Mouse (Mus musculus) ES-Bruce4 (cell line): Measurements from ENCODE around the gene Rimbp2.
A peak's percentile ranks its signal among the peaks of the same experiment; 100 is the strongest.

Experiments used
- CTCF ChIP-seq: IDR thresholded peaks from one replicate; pipeline ENCODE4 v1.8.1; 2011; ENCODE audit warnings: low read depth, low read length
- EP300 ChIP-seq: IDR thresholded peaks from 2 replicates; pipeline ENCODE4 v1.6.1; 2011; ENCODE audit warnings: low read depth, low read length; ENCODE audit not compliant: insufficient read depth

GRCm38 (mm10) chr5:128808547-128809182 lies 144.6 kb downstream of the Rimbp2 start:
- TF ChIP-seq EP300 (no peak), CTCF (peak; percentile 74)
